Mouse (Mus musculus): ENCODE measurements around the gene Snrpa.

- TF ChIP-seq NRF1 (IDR thresholded peaks at IDR 0.05; ENCODE audit: low read depth, low read length) (no peak), CTCF (conservative IDR thresholded peaks at IDR 0.05 in 1 of 2, IDR thresholded peaks at IDR 0.05 in 1 of 2; ENCODE audit: low read depth in 2 of 2, low read length in 2 of 2) (no peak), JUN (IDR thresholded peaks at IDR 0.05; ENCODE audit: insufficient read depth, low read depth, low read length) (no peak), BHLHE40 (IDR thresholded peaks at IDR 0.05; ENCODE audit: low read depth, low read length) (no peak), POLR2A (IDR thresholded peaks at IDR 0.05; ENCODE audit: low read depth, low read length) (no peak), E2F4 (IDR thresholded peaks at IDR 0.05; ENCODE audit: insufficient replicate concordance, low read depth, low read length) (no peak), NELFE (IDR thresholded peaks at IDR 0.05; ENCODE audit: low read depth, low read length) (no peak), TBP (conservative IDR thresholded peaks at IDR 0.05; ENCODE audit: low read depth, low read length) (no peak), MEF2A (IDR thresholded peaks at IDR 0.05; ENCODE audit: borderline replicate concordance, low read depth, low read length) (no peak), ZMIZ1 (IDR thresholded peaks at IDR 0.05; ENCODE audit: low read depth, low read length) (no peak), ZC3H11A (IDR thresholded peaks at IDR 0.05; ENCODE audit: low read depth, low read length) (no peak)
Measured at GRCm38 (mm10) chr7:27168371-27168770, 27.7 kb downstream of the Snrpa start.

Measured in CH12.LX (cell line).